Mouse (Mus musculus) neural tube, embryonic 15.5 days (tissue): Measurements from ENCODE around the gene Cd70. TPM values are rescaled to one million over a fixed set of nuclear protein-coding genes. Genes with fewer than 3 reads are reported as not detected.

Experiments
- ATAC-seq: fragments of 200-750 bp; cut with Nextera tagmentation; 2 replicates; pipeline ENCODE4 v1.8.0; 2017; ENCODE audit warnings: mild to moderate bottlenecking, moderate TSS enrichment, moderate library complexity; ENCODE audit not compliant: low FRiP score
- H3K27ac ChIP-seq: fragments of 300-500 bp; sonication (generic); replicated peaks from 2 replicates; pipeline ENCODE4 v1.5.1; 2015; ENCODE audit warnings: mild to moderate bottlenecking, inconsistent platforms
- H3K27me3 ChIP-seq: fragments of 300-500 bp; sonication (generic); replicated peaks from 2 replicates; pipeline ENCODE4 v1.6.1; 2015; ENCODE audit warnings: inconsistent platforms
- H3K36me3 ChIP-seq: fragments of 300-500 bp; sonication (generic); 2 replicates; pipeline ENCODE4 v1.6.1; 2015; ENCODE audit warnings: inconsistent platforms
- H3K4me1 ChIP-seq: fragments of 300-500 bp; sonication (generic); 2 replicates; pipeline ENCODE4 v1.6.1; 2015; ENCODE audit warnings: inconsistent platforms
- H3K4me2 ChIP-seq: fragments of 300-500 bp; sonication (generic); 2 replicates; pipeline ENCODE4 v1.6.1; 2015; ENCODE audit warnings: inconsistent platforms, mild to moderate bottlenecking, moderate library complexity
- H3K4me3 ChIP-seq: fragments of 300-500 bp; sonication (generic); replicated peaks from 2 replicates; pipeline ENCODE4 v1.5.1; 2015; ENCODE audit warnings: mild to moderate bottlenecking, inconsistent platforms
- H3K9ac ChIP-seq: fragments of 300-500 bp; sonication (generic); replicated peaks from 2 replicates; pipeline ENCODE4 v1.6.1; 2015; ENCODE audit warnings: mild to moderate bottlenecking, inconsistent platforms
- H3K9me3 ChIP-seq: fragments of 300-500 bp; sonication (generic); replicated peaks from 2 replicates; pipeline ENCODE4 v1.6.1; 2016; ENCODE audit warnings: inconsistent platforms
- WGBS: fragments of 180-500 bp; shearing (Covaris S2); methylation state at CpG from one replicate; pipeline ENCODE4 v1.1.7; 2015; ENCODE audit warnings: mixed read lengths; 5-methylcytosine and 5-hydroxymethylcytosine counted together
- polyA plus RNA-seq: library from polyadenylated mRNA; unstranded; fragments of >200 nt; fragmentation: Nextera tagmentation; extraction: Ambion mirVana; gene quantifications from 2 replicates; pipeline ENCODE4 v1.2.1, GENCODE M21; 2015

Cd70 gene
- 1.7 and 1.8 TPM in 2 replicates for polyA plus RNA-seq

- no peak within 1 kb of the TSS for H3K27ac ChIP-seq
- whole genome bisulfite sequencing = 3% methylated on average over 37 of the region's 39 CpGs
- H3K4me2 ChIP-seq = peak within 1 kb of the TSS; percentile 67
- peaks cover 26% of the 10 kb centered on the region for H3K27me3 ChIP-seq
- H3K36me3 ChIP-seq = no peaks in the 10 kb centered on the region
- peak within 1 kb of the TSS; percentile 49 for H3K9ac ChIP-seq
- H3K4me1 ChIP-seq = peaks cover 15% of the 10 kb centered on the region
- no peaks in the 10 kb centered on the region for H3K9me3 ChIP-seq
- ATAC-seq = peak; percentile 73; the same call in 1 of the 2 replicates
- peak within 1 kb of the TSS; percentile 37 for H3K4me3 ChIP-seq
These were observed at the start of gene Cd70 for GRCm38 (mm10) chr17:57148994-57149803. TSS of gene Cd70 (minus strand) at chr17:57149777.

- no peaks in the 10 kb centered on the region for H3K4me1 ChIP-seq
- WGBS = 87% methylated on average over 3 of the region's 3 CpGs
- H3K9ac ChIP-seq = no peak overlapping the region
- no peak overlapping the region for H3K4me3 ChIP-seq
- no peaks in the 10 kb centered on the region for H3K9me3 ChIP-seq
- ATAC-seq = no peak
- H3K36me3 ChIP-seq = no peaks in the 10 kb centered on the region
- H3K27ac ChIP-seq = no peak overlapping the region
- no peak overlapping the region for H3K4me2 ChIP-seq
- no peaks in the 10 kb centered on the region for H3K27me3 ChIP-seq
These were observed 48.7 kb upstream of the Cd70 start for GRCm38 (mm10) chr17:57198252-57198651.

- H3K4me3 ChIP-seq = no peak overlapping the region
- WGBS = 81% methylated on average over 8 of the region's 8 CpGs
- no peaks in the 10 kb centered on the region for H3K4me1 ChIP-seq
- no peaks in the 10 kb centered on the region for H3K27me3 ChIP-seq
- ATAC-seq = no peak
- H3K36me3 ChIP-seq = no peaks in the 10 kb centered on the region
- H3K9me3 ChIP-seq = no peaks in the 10 kb centered on the region
- H3K9ac ChIP-seq = no peak overlapping the region
- H3K27ac ChIP-seq = no peak overlapping the region
- no peak overlapping the region for H3K4me2 ChIP-seq
These were observed 45.9 kb upstream of the Cd70 start for GRCm38 (mm10) chr17:57195326-57196010.

GRCm38 (mm10) chr17:57194771-57195170 is 45.2 kb upstream of the Cd70 start:
- 84% methylated on average over 3 of the region's 3 CpGs for WGBS
- no peaks in the 10 kb centered on the region for H3K36me3 ChIP-seq
- ATAC-seq = no peak
- H3K27me3 ChIP-seq = no peaks in the 10 kb centered on the region
- no peak overlapping the region for H3K27ac ChIP-seq
- H3K9ac ChIP-seq = no peak overlapping the region
- no peaks in the 10 kb centered on the region for H3K9me3 ChIP-seq
- no peak overlapping the region for H3K4me3 ChIP-seq
- no peaks in the 10 kb centered on the region for H3K4me1 ChIP-seq
- no peak overlapping the region for H3K4me2 ChIP-seq

- Histone ChIP-seq H3K4me3 (no peak within 1 kb of the TSS), H3K9ac (no peak within 1 kb of the TSS), H3K27me3 (no peaks in the 10 kb centered on the region), H3K27ac (no peak within 1 kb of the TSS), H3K4me2 (no peak within 1 kb of the TSS), H3K4me1 (no peaks in the 10 kb centered on the region), H3K36me3 (no peaks in the 10 kb centered on the region), H3K9me3 (no peaks in the 10 kb centered on the region)
- ATAC-seq = no peak
- 81% methylated on average over 11 of the region's 11 CpGs for WGBS
These were observed 44.5 kb upstream of the Cd70 start, which contains the start of gene Tnfsf14 for GRCm38 (mm10) chr17:57194041-57194507. TSS of gene Tnfsf14 (minus strand) at chr17:57194177.

GRCm38 (mm10) chr17:57188510-57189192 is 39.1 kb upstream of the Cd70 start:
- ATAC-seq = no peak
- Histone ChIP-seq H3K27me3 (no peaks in the 10 kb centered on the region; the same call in 1 of the 2 replicates), H3K4me1 (no peaks in the 10 kb centered on the region), H3K4me2 (no peak overlapping the region), H3K27ac (no peak overlapping the region), H3K4me3 (no peak overlapping the region), H3K9me3 (no peaks in the 10 kb centered on the region), H3K9ac (no peak overlapping the region), H3K36me3 (no peaks in the 10 kb centered on the region)
- 89% methylated on average over 12 of the region's 12 CpGs for WGBS

GRCm38 (mm10) chr17:57185641-57186040 is 36.1 kb upstream of the Cd70 start:
- H3K9ac ChIP-seq = no peak overlapping the region
- H3K36me3 ChIP-seq = no peaks in the 10 kb centered on the region
- H3K27me3 ChIP-seq = no peaks in the 10 kb centered on the region; the same call in 1 of the 2 replicates
- H3K27ac ChIP-seq = no peak overlapping the region
- no peaks in the 10 kb centered on the region for H3K9me3 ChIP-seq
- H3K4me1 ChIP-seq = no peaks in the 10 kb centered on the region
- no peak overlapping the region for H3K4me3 ChIP-seq
- 79% methylated on average over 2 of the region's 2 CpGs for WGBS
- H3K4me2 ChIP-seq = no peak overlapping the region
- no peak for ATAC-seq

- ATAC-seq = no peak
- no peak overlapping the region for H3K27ac ChIP-seq
- H3K9ac ChIP-seq = no peak overlapping the region
- H3K9me3 ChIP-seq = no peaks in the 10 kb centered on the region
- H3K27me3 ChIP-seq = no peaks in the 10 kb centered on the region; the same call in 1 of the 2 replicates
- no peaks in the 10 kb centered on the region for H3K36me3 ChIP-seq
- 73% methylated on average over 3 of the region's 3 CpGs for WGBS
- H3K4me1 ChIP-seq = no peaks in the 10 kb centered on the region
- H3K4me2 ChIP-seq = no peak overlapping the region
- H3K4me3 ChIP-seq = no peak overlapping the region
These were observed 33.3 kb upstream of the Cd70 start for GRCm38 (mm10) chr17:57182871-57183270.

GRCm38 (mm10) chr17:57180363-57180762 is 30.8 kb upstream of the Cd70 start:
- H3K27ac ChIP-seq = no peak overlapping the region
- no peaks in the 10 kb centered on the region for H3K9me3 ChIP-seq
- 39% methylated on average over 8 of the region's 8 CpGs for WGBS
- H3K4me1 ChIP-seq = no peaks in the 10 kb centered on the region
- no peak overlapping the region for H3K4me3 ChIP-seq
- ATAC-seq = no peak
- no peaks in the 10 kb centered on the region for H3K36me3 ChIP-seq
- H3K4me2 ChIP-seq = no peak overlapping the region
- no peak overlapping the region for H3K9ac ChIP-seq
- H3K27me3 ChIP-seq = no peaks in the 10 kb centered on the region

- Histone ChIP-seq H3K4me1 (no peaks in the 10 kb centered on the region), H3K4me2 (no peak overlapping the region), H3K4me3 (no peak overlapping the region), H3K27me3 (no peaks in the 10 kb centered on the region), H3K27ac (no peak overlapping the region), H3K36me3 (no peaks in the 10 kb centered on the region), H3K9me3 (no peaks in the 10 kb centered on the region), H3K9ac (no peak overlapping the region)
- WGBS = 82% methylated on average over 4 of the region's 4 CpGs
- ATAC-seq = no peak
These were observed 23.8 kb upstream of the Cd70 start for GRCm38 (mm10) chr17:57173351-57173750.

- Histone ChIP-seq H3K36me3 (no peaks in the 10 kb centered on the region), H3K4me1 (no peaks in the 10 kb centered on the region), H3K4me3 (no peak overlapping the region), H3K9me3 (no peaks in the 10 kb centered on the region), H3K9ac (no peak overlapping the region), H3K4me2 (no peak overlapping the region), H3K27ac (no peak overlapping the region), H3K27me3 (no peaks in the 10 kb centered on the region)
- ATAC-seq = no peak
- WGBS = 87% methylated on average over 5 of the region's 5 CpGs
These were observed 22.8 kb upstream of the Cd70 start for GRCm38 (mm10) chr17:57172378-57172777.
